Mouse (Mus musculus) heart, embryonic 16.5 days (tissue): ENCODE measurements around the gene Taf12. TPM values are rescaled to one million over a fixed set of nuclear protein-coding genes. Genes with fewer than 3 reads are reported as not detected.

Experiments used
- ATAC-seq: fragments of 200-750 bp; cut with Nextera tagmentation; replicated peaks from 2 replicates; pipeline ENCODE4 v1.8.0; 2017; ENCODE audit warnings: moderate number of reproducible peaks; ENCODE audit not compliant: insufficient read depth, low FRiP score; ENCODE audit errors: extremely low read depth
- H3K27ac ChIP-seq: fragments of 300-500 bp; sonication (generic); 2 replicates; pipeline ENCODE4 v1.5.1; 2014; ENCODE audit warnings: mild to moderate bottlenecking, low read length, control low read depth, moderate library complexity
- H3K27me3 ChIP-seq: fragments of 300-500 bp; sonication (generic); 2 replicates; pipeline ENCODE4 v1.6.1; 2014; ENCODE audit warnings: low read length, mixed read lengths; ENCODE audit not compliant: control insufficient read depth, insufficient read depth
- H3K36me3 ChIP-seq: fragments of 300-500 bp; sonication (generic); 2 replicates; pipeline ENCODE4 v1.6.1; 2014; ENCODE audit not compliant: control insufficient read depth, insufficient read depth
- H3K4me1 ChIP-seq: fragments of 300-500 bp; sonication (generic); 2 replicates; pipeline ENCODE4 v1.6.1; 2014; ENCODE audit warnings: low read length, mixed read lengths; ENCODE audit not compliant: control insufficient read depth, insufficient read depth
- H3K4me2 ChIP-seq: fragments of 300-500 bp; sonication (generic); 2 replicates; pipeline ENCODE4 v1.6.1; 2014; ENCODE audit warnings: low read depth, mild to moderate bottlenecking, control low read depth, low read length
- H3K4me3 ChIP-seq: fragments of 300-500 bp; sonication (generic); 2 replicates; pipeline ENCODE4 v1.5.1; 2014; ENCODE audit warnings: mild to moderate bottlenecking, control low read depth, low read length
- H3K9ac ChIP-seq: fragments of 300-500 bp; sonication (generic); 2 replicates; pipeline ENCODE4 v1.6.1; 2014; ENCODE audit warnings: low read length, control low read depth
- H3K9me3 ChIP-seq: fragments of 300-500 bp; sonication (generic); replicated peaks from 2 replicates; pipeline ENCODE4 v1.6.1; 2016; ENCODE audit warnings: low read length; ENCODE audit not compliant: control insufficient read depth
- WGBS: fragments of 180-500 bp; shearing (Covaris S2); extraction: QIAGEN DNeasy Blood & Tissue Kit; methylation state at CpG from one replicate; pipeline ENCODE4 v1.1.7; 2014; 5-methylcytosine and 5-hydroxymethylcytosine counted together
- polyA plus RNA-seq: library from polyadenylated mRNA; unstranded; fragments of >200 nt; fragmentation: Nextera tagmentation; extraction: Ambion mirVana; gene quantifications from 2 replicates; pipeline ENCODE4 v1.2.1, GENCODE M21; 2015

Gene Taf12
- polyA plus RNA-seq, result 30.0 and 35.3 TPM in 2 replicates

DNA sequence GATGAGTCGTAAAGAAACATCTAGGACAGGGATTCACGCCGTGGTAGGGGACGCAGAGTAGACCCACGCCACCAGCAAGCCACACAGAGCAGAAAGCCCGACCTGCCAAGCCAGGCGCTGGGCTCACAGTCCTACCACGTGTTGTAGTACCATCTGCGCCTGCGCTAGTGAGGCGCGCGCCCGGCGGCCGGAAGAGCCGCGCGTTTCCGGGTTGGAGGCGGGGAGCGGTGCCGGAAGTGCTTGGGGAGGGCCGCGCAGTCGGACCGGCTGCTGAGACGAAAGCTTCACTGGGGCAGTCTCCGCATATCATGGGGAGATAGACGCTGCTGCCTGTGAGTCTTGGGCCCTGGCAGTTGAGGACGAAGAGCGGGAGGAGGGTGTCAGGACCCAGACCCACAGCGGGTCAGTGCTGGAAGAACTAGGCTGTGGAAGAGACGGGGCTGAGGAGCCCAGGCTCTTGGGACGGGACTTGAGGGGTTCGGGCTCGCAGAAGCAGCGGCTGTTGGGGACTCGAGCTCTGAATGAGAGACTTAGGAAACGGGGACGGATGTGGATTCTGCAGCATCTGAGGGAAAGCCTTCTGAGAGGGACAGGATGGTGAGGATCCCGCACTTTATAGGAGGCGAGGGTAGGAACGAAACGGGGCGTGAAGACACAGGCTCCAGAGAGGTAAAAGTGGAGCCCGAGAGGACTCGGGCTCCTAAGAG lies at the start of gene Taf12:
Gene Taf12, plus strand, starts transcription at position 220 of the 707 bp plus-strand sequence.
- Histone ChIP-seq H3K9ac (peak within 1 kb of the TSS; percentile 97), H3K27ac (peak within 1 kb of the TSS; percentile 96), H3K36me3 (no peaks in the 10 kb centered on the region), H3K4me1 (peaks cover 10% of the 10 kb centered on the region), H3K4me2 (peak within 1 kb of the TSS; percentile 97), H3K9me3 (no peaks in the 10 kb centered on the region), H3K4me3 (peak within 1 kb of the TSS; percentile 95), H3K27me3 (no peaks in the 10 kb centered on the region)
- WGBS, result under 1% methylated on average over 48 of the region's 48 CpGs
- peak; percentile 89 for ATAC-seq

DNA sequence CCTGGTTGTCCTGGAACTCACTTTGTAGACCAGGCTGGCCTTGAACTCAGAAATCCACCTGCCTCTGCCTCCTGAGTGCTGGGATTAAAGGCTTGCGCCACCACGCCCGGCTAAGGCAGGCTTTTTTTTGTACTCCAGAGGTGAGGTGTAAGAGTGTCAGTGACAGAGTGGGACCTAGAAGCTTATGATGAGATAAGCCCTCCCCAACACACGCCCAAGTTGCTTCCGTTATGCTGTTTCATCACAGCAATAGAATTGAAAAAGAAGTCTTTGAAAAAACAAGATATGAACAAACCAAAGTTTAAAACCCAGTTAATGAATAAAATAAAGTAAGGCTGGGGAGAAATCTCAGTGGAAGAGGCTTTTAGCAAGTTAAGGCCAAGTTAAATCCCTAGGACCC lies 43.8 kb upstream of the Taf12 start:
- Histone ChIP-seq H3K9me3 (no peaks in the 10 kb centered on the region), H3K27me3 (no peaks in the 10 kb centered on the region), H3K36me3 (peaks cover 71% of the 10 kb centered on the region), H3K9ac (no peak overlapping the region), H3K4me2 (no peak overlapping the region), H3K4me3 (no peak overlapping the region), H3K4me1 (no peaks in the 10 kb centered on the region), H3K27ac (no peak overlapping the region)
- ATAC-seq, result no peak
- 90% methylated on average over 5 of the region's 5 CpGs for WGBS

- Histone ChIP-seq H3K4me2 (no peak overlapping the region), H3K4me1 (no peaks in the 10 kb centered on the region), H3K36me3 (peaks cover 63% of the 10 kb centered on the region), H3K9ac (no peak overlapping the region), H3K27ac (no peak overlapping the region), H3K27me3 (no peaks in the 10 kb centered on the region), H3K4me3 (no peak overlapping the region), H3K9me3 (no peaks in the 10 kb centered on the region)
- no peak for ATAC-seq
- 87% methylated on average over 8 of the region's 8 CpGs for WGBS
Observed at GRCm38 (mm10) chr4:132234710-132235109, 39.5 kb upstream of the Taf12 start.

DNA sequence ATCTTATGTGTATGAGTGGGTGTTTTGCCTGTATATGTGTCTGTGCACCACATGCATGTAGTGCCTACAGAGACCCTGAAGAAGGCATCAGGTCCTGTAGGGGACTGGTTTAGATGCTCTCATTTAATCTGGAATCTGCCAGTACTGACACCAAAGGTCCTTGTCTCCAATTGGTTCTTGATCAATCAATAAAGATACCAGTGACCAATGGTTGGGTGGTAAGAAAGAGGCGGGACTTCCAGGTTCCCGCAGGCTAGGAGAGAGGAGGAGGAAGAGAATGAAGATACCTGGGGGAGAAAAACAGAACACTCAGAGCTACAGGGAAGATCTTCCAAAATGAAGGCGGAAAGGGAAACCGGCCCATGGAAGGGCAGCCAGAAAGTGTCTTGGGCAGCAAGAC lies 35.8 kb upstream of the Taf12 start:
- Histone ChIP-seq H3K36me3 (peaks cover 56% of the 10 kb centered on the region), H3K4me3 (no peak overlapping the region), H3K27me3 (no peaks in the 10 kb centered on the region), H3K4me2 (no peak overlapping the region), H3K27ac (no peak overlapping the region), H3K4me1 (no peaks in the 10 kb centered on the region), H3K9me3 (no peaks in the 10 kb centered on the region), H3K9ac (no peak overlapping the region)
- no peak for ATAC-seq
- WGBS, result 87% methylated on average over 4 of the region's 4 CpGs

- 72% methylated on average over 3 of the region's 3 CpGs for WGBS
- H3K9ac ChIP-seq, result no peak overlapping the region
- ATAC-seq, result no peak
- 0 out of 2 replicates have a peak, but pooled peaks cover under 1% of the 10 kb centered on the region for H3K4me1 ChIP-seq
- H3K27me3 ChIP-seq, result no peaks in the 10 kb centered on the region
- H3K4me3 ChIP-seq, result no peak overlapping the region
- no peak overlapping the region for H3K27ac ChIP-seq
- no peak overlapping the region for H3K4me2 ChIP-seq
- H3K9me3 ChIP-seq, result no peaks in the 10 kb centered on the region
- H3K36me3 ChIP-seq, result peaks cover 52% of the 10 kb centered on the region
Observed at GRCm38 (mm10) chr4:132240367-132240766, 33.8 kb upstream of the Taf12 start.

GRCm38 (mm10) chr4:132241208-132241607 lies 33.0 kb upstream of the Taf12 start:
- Histone ChIP-seq H3K4me3 (no peak overlapping the region), H3K9me3 (no peaks in the 10 kb centered on the region), H3K9ac (no peak overlapping the region), H3K4me1 (peaks cover 4% of the 10 kb centered on the region; the same call in 1 of the 2 replicates), H3K4me2 (no peak overlapping the region), H3K27ac (no peak overlapping the region), H3K36me3 (peaks cover 56% of the 10 kb centered on the region), H3K27me3 (no peaks in the 10 kb centered on the region)
- ATAC-seq, result no peak
- WGBS, result 72% methylated on average over 3 of the region's 3 CpGs

- no peak overlapping the region for H3K4me3 ChIP-seq
- H3K9ac ChIP-seq, result no peak overlapping the region
- no peak for ATAC-seq
- H3K9me3 ChIP-seq, result no peaks in the 10 kb centered on the region
- H3K4me1 ChIP-seq, result peaks cover 12% of the 10 kb centered on the region; the same call in 1 of the 2 replicates
- WGBS, result 90% methylated on average over 3 of the region's 3 CpGs
- H3K27ac ChIP-seq, result peak overlapping the region; percentile 48; the same call in 1 of the 2 replicates
- H3K4me2 ChIP-seq, result no peak overlapping the region
- H3K27me3 ChIP-seq, result no peaks in the 10 kb centered on the region
- H3K36me3 ChIP-seq, result peaks cover 42% of the 10 kb centered on the region
Observed at GRCm38 (mm10) chr4:132245643-132246042, 28.5 kb upstream of the Taf12 start.

- no peak overlapping the region for H3K4me3 ChIP-seq
- WGBS, result 70% methylated on average over 5 of the region's 5 CpGs
- peaks cover 40% of the 10 kb centered on the region for H3K36me3 ChIP-seq
- H3K9ac ChIP-seq, result no peak overlapping the region
- peak overlapping the region; percentile 67 for H3K27ac ChIP-seq
- H3K4me2 ChIP-seq, result no peak overlapping the region
- no peaks in the 10 kb centered on the region for H3K9me3 ChIP-seq
- no peaks in the 10 kb centered on the region for H3K27me3 ChIP-seq
- peaks cover 12% of the 10 kb centered on the region; the same call in 1 of the 2 replicates for H3K4me1 ChIP-seq
- ATAC-seq, result 0 out of 2 replicates have a peak, but pooled peaks have one; percentile 37
Observed at GRCm38 (mm10) chr4:132247451-132247997, 26.7 kb upstream of the Taf12 start.

DNA sequence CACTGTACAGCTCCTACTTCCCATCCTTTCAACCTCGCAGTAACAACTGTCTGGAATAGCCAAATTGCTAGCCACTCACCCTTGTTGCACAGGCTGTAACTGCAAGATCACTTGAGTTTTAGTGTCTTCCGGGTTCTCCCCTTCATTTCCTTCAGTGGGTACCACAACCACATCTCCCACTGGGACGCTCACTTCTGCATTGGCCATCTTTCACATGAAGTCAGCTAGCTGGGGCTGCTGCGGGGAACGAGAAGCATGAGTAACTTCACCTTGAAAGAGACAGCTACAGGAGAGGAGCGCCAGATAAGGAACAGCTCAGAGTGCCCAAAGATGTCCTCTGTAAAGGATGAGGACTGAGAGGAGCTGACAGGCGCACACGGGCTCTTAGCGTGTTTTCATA lies 22.6 kb upstream of the Taf12 start:
- Histone ChIP-seq H3K4me3 (no peak overlapping the region), H3K36me3 (peaks cover 22% of the 10 kb centered on the region), H3K27me3 (no peaks in the 10 kb centered on the region), H3K9ac (no peak overlapping the region), H3K4me1 (peaks cover 17% of the 10 kb centered on the region), H3K4me2 (no peak overlapping the region), H3K9me3 (no peaks in the 10 kb centered on the region), H3K27ac (no peak overlapping the region)
- WGBS, result 86% methylated on average over 9 of the region's 9 CpGs
- no peak for ATAC-seq
